Mouse (Mus musculus): ENCODE results near the gene Eif4e2. TPM values are rescaled to one million over a fixed set of nuclear protein-coding genes. Genes with fewer than 3 reads are reported as not detected.

Gene Eif4e2
- polyA plus RNA-seq, 1 experiment from 2014 or later: 73.3 TPM

DNA sequence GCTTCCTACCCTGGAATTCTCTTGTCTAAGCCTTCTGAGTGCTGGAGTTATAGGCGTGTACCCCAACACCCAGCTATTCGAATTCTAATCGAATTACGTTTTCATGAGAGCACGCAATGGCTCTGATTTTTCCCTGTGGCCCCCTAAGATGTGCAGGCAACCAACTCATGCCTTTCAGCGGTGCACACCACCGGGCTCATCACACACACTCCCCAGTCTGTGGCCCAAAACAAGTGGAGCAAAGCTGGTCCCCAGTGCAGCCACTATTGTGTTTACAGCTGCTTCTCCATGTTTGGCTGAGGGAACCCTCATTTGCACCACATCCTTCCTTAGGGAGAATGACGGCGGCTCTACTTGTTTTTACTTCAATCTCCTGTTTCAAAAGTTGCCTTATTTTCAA lies 49.5 kb downstream of the Eif4e2 start:
- Histone ChIP-seq H3K9me3 (replicated peaks) (no peaks in the 10 kb centered on the region), H3K4me2 (no peak overlapping the region)

DNA sequence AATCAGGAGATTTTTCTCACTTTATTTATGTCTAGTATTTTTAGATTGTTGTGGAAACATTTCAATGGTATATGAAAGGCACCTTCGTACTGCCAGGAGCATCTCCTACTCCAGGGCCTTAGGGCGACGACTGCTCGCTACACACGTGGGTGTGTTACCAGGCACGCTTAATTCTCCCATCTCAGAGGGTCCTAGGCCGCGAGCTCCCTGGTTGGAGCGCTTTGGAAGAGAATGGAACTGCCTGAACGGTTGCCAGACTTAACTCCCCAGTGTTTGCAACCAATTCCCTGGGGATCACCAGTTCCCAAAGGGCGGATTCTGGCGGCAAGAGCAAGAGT lies 50.1 kb downstream of the Eif4e2 start:
- ATAC-seq (ENCODE audit: insufficient read depth): no peak
- Histone ChIP-seq H3K4me3 (replicated peaks) (peak overlapping the region; percentile 40), H3K4me1 (replicated peaks) (peaks cover 18% of the 10 kb centered on the region), H3K36me3 (replicated peaks) (no peaks in the 10 kb centered on the region), H3K9ac (no peak overlapping the region), H3K27me3 (peaks cover 97% of the 10 kb centered on the region), H3K27ac (replicated peaks) (no peak overlapping the region), H3K9me3 (replicated peaks) (no peaks in the 10 kb centered on the region), H3K4me2 (peak overlapping the region; percentile 65)
- 5% methylated on average over 12 of the region's 12 CpGs for WGBS (ENCODE audit: insufficient replicate concordance)

More for the DNA sequence above, 49.5 kb downstream of the Eif4e2 start:
- H3K36me3 ChIP-seq (replicated peaks): no peaks in the 10 kb centered on the region
- WGBS (ENCODE audit: insufficient replicate concordance): 6% methylated on average over 9 of the region's 9 CpGs
- H3K4me3 ChIP-seq (replicated peaks): no peak overlapping the region
- peaks cover 18% of the 10 kb centered on the region for H3K4me1 ChIP-seq (replicated peaks)
- no peak overlapping the region for H3K27ac ChIP-seq (replicated peaks)
- H3K27me3 ChIP-seq: peaks cover 97% of the 10 kb centered on the region
- no peak overlapping the region for H3K9ac ChIP-seq
- no peak for ATAC-seq (ENCODE audit: insufficient read depth)

DNA sequence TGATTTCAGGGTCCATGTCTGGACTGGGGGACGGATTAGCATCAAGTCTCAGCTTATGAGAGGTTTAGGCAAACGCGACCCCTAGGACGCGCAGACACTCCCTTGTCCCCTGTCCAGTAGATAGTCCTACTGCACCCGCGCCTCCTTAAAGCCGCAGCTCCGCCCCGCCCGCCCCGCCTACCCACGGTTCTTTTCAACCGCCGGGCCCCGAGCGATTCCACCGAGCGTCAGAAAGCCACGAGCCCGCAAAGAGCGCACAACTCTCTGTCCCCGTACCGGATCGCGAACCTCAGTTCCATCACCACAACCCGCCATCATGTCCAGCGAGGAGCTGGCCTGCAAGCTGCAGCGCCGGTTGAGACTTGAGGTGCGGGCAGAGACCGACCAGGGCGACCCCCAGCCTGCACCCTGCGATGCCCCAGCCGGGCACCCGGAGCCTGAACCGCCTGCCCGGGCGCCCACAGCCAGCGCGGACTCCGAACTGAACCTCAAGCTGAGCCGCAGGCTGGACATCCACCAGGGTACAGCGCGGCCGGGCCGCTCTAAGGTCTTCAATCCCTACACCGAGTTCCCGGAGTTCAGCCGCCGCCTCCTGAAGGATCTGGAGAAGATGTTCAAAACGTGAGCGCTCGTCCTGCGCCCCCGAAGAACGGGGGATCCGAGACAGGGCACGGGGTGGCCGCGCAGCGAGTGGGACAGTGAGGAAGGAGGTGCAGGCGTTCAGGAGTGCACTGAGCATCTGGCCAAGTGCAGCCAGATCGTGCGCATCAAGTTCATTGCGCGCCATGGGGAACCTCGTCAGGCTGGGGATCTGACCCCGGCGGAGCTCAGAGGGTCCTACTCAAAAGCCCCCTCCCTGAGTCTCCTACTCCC lies 50.7 kb downstream of the Eif4e2 start, which contains the start of gene Efhd1:
TSS of gene Efhd1 (plus strand) at position 230 of the 873 bp plus-strand sequence.
- Histone ChIP-seq H3K9me3 (replicated peaks) (no peaks in the 10 kb centered on the region), H3K36me3 (replicated peaks) (no peaks in the 10 kb centered on the region), H3K27ac (replicated peaks) (no peak within 1 kb of the TSS), H3K27me3 (peaks cover 92% of the 10 kb centered on the region), H3K9ac (no peak within 1 kb of the TSS), H3K4me3 (replicated peaks) (peak within 1 kb of the TSS; percentile 40), H3K4me1 (replicated peaks) (peaks cover 18% of the 10 kb centered on the region), H3K4me2 (peak within 1 kb of the TSS; percentile 65)
- no peak for ATAC-seq (ENCODE audit: insufficient read depth)
- under 1% methylated on average over 70 of the region's 70 CpGs for WGBS (ENCODE audit: insufficient replicate concordance)

DNA sequence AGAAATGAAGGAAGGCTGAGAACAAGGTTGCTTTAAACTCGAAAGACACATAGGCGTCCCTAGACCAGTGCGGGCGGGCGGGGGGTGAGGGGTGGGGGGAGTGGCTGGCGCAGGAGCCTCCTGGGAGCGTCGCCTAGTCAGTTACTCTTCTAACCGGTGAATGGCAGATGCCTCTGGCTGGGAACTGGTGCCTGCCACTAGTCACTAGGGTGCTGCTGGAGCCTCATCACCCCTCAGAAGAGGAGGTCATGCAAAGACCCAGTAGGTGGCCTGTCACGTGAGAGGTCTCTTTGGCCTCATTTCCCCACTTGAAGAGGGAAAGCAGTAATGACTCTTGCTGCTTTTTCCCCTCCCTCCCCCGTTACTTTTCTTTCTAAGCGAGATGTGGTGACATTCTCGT lies 51.5 kb downstream of the Eif4e2 start:
- 2% methylated on average over 13 of the region's 13 CpGs for WGBS (ENCODE audit: insufficient replicate concordance)
- no peak overlapping the region for H3K27ac ChIP-seq (replicated peaks)
- no peak overlapping the region for H3K4me3 ChIP-seq (replicated peaks)
- ATAC-seq (ENCODE audit: insufficient read depth): no peak
- no peak overlapping the region for H3K9ac ChIP-seq
- peaks cover 18% of the 10 kb centered on the region for H3K4me1 ChIP-seq (replicated peaks)
- H3K4me2 ChIP-seq: peak overlapping the region; percentile 65
- peaks cover 83% of the 10 kb centered on the region for H3K27me3 ChIP-seq
- no peaks in the 10 kb centered on the region for H3K36me3 ChIP-seq (replicated peaks)
- no peaks in the 10 kb centered on the region for H3K9me3 ChIP-seq (replicated peaks)

DNA sequence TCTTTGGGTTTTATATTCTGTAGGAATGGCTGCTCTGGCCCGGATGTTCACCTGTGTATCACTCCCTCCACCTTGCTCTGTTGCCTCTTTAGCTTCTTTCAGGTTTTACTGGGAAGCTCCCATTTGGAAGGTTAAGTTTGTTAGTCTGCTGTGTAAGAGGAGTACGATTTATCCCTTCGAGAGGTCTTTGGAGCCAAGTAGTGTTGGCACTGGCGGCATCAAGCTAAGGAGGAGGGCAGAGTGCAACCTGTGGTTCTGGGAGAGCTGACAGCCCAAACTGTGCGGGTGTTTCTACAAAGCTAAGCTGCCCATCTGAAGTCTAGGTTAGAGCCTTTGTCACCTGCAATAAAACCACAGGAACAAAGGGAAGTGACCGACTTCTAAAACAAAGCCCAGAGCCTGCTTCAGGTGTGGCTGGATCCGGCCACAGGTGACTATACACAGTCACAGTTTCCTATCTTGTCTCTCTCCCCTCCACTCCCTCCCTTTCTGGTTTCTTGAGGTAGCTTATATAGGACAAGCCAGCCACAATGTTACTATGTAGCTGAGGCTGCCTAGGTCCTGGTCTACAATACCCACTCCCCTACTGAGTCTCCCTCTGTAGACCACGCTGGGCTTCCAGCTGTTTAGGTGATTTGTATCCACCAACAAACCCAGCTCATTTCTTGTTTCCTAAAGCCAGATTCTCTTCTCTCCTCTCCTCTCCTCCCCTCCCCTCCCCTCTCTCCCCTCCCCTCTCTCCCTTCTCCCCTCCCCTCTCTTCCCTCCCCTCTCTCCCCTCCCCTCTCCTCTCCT lies 52.8 kb downstream of the Eif4e2 start:
- Histone ChIP-seq H3K27me3 (peaks cover 70% of the 10 kb centered on the region), H3K36me3 (replicated peaks) (no peaks in the 10 kb centered on the region), H3K27ac (replicated peaks) (no peak overlapping the region), H3K4me2 (no peak overlapping the region), H3K4me1 (replicated peaks) (peaks cover 18% of the 10 kb centered on the region), H3K9me3 (replicated peaks) (no peaks in the 10 kb centered on the region), H3K9ac (no peak overlapping the region), H3K4me3 (replicated peaks) (no peak overlapping the region)
- ATAC-seq (ENCODE audit: insufficient read depth): no peak
- 21% methylated on average over 8 of the region's 8 CpGs for WGBS (ENCODE audit: insufficient replicate concordance)

DNA sequence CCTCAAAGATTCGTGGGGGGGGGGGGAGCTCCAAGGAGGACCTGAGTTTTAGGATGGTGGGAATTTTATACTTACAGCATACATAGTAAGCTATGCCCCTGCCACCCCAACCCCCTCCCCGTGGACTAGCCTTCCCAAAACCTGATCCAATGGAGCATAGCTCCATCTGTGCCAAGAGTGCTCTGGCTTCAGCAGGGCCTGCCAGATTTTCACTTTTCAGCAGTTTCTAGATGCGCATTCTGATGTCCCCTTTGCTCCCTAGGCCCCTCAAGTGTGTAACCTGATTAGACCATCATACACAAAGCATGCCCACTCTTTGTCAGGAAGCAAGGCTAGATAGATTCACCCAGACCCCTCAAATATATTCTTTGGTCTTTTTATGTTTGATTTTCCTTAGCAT lies 56.5 kb downstream of the Eif4e2 start:
- Histone ChIP-seq H3K9ac (no peak overlapping the region), H3K9me3 (replicated peaks) (no peaks in the 10 kb centered on the region), H3K4me2 (no peak overlapping the region), H3K27me3 (peaks cover 33% of the 10 kb centered on the region), H3K4me1 (replicated peaks) (0 out of 2 replicates have a peak, but pooled peaks cover 5% of the 10 kb centered on the region), H3K4me3 (replicated peaks) (no peak overlapping the region), H3K36me3 (replicated peaks) (no peaks in the 10 kb centered on the region), H3K27ac (replicated peaks) (no peak overlapping the region)
- WGBS (ENCODE audit: insufficient replicate concordance): 34% methylated on average over 3 of the region's 3 CpGs
- no peak for ATAC-seq (ENCODE audit: insufficient read depth)

DNA sequence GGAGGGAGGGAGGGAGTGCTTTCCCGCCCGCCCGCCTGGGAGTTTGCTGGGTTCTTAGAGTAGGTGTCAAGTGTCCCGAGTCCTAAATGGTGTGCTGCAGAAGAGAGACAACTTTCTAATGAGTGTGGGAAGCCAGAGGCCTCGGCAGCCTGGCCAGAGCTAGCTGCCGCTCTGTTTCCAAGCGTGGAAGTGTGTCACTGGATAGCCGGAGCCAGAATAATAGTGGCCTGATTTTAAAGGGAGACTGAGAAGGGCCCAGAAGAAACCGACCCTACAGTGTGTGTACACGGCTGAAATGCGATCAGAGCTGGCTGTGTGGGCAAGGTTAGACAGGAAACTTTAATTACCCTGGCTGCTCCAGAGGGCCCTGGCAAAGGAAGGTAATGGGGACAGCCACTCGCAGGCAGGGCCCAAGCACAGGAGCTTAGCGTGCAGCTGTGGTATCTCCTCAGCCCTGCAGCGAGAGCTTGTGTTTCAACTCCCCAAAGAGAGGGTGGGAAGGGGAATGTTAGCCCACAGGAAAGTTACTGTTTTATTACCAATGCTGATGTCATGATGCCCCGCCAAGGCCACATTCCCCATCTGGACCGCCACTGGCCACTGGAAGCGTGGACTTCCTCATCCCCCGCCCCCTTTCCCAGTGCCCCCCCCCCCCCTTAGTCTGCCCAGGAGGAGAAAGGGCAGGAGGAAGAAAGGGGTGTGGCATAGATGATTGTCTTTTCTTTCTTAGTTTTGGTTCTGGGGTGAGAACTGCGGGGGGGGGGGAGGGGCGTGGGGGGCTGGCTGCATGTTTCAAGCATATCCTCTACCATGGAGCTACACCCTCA lies 57.1 kb downstream of the Eif4e2 start:
- H3K9me3 ChIP-seq (replicated peaks): no peaks in the 10 kb centered on the region
- 31% methylated on average over 20 of the region's 20 CpGs for WGBS (ENCODE audit: insufficient replicate concordance)
- no peak overlapping the region for H3K9ac ChIP-seq
- H3K27me3 ChIP-seq: peaks cover 27% of the 10 kb centered on the region
- H3K4me2 ChIP-seq: no peak overlapping the region
- no peak for ATAC-seq (ENCODE audit: insufficient read depth)
- no peaks in the 10 kb centered on the region for H3K4me1 ChIP-seq (replicated peaks)
- H3K27ac ChIP-seq (replicated peaks): no peak overlapping the region
- H3K4me3 ChIP-seq (replicated peaks): no peak overlapping the region
- H3K36me3 ChIP-seq (replicated peaks): no peaks in the 10 kb centered on the region

DNA sequence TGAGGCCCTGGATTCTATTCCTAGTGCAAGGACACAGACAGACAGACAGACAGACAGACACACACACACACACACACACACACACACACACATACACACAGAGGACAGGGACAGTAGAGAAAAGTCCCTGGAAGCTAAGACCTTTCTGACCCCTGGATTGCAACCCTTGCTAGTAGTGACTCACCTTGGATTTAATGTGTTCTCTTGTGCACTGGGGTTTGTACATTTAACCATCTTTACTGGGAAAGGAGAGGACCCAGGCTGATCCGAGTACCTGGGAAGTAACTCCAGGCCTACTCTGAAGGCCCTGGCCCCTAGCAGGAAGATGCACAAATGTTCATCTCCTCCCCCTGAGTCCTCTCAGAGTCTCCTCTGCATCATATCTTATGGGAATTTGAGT lies 57.9 kb downstream of the Eif4e2 start:
- no peak overlapping the region for H3K27ac ChIP-seq (replicated peaks)
- no peak overlapping the region for H3K4me2 ChIP-seq
- H3K27me3 ChIP-seq: peaks cover 19% of the 10 kb centered on the region
- 48% methylated on average over 1 of the region's 1 CpGs for WGBS (ENCODE audit: insufficient replicate concordance)
- no peaks in the 10 kb centered on the region for H3K9me3 ChIP-seq (replicated peaks)
- H3K36me3 ChIP-seq (replicated peaks): no peaks in the 10 kb centered on the region
- ATAC-seq (ENCODE audit: insufficient read depth): no peak
- no peak overlapping the region for H3K9ac ChIP-seq
- H3K4me3 ChIP-seq (replicated peaks): no peak overlapping the region
- no peaks in the 10 kb centered on the region for H3K4me1 ChIP-seq (replicated peaks)

DNA sequence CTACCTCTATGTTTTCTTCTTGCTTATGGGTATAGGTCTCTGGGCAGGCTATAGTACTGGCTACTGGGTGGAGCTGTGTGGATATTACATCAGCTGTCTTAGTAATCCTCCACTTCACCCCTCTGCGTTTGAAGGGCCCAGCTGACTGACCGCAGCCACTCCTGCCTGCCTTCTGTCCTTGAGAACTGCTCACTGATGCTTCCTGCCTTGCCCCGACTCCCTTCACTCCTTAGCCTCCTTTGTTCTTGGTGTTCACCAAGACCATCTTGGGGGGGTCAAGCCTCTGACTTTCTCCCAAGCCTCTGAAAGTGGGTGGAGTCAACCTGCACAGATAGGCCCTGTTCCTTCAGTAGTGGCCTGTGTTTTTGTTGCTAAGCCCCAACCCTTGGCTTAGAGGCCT lies 58.7 kb downstream of the Eif4e2 start:
- H3K9me3 ChIP-seq (replicated peaks): no peaks in the 10 kb centered on the region
- no peak overlapping the region for H3K27ac ChIP-seq (replicated peaks)
- peaks cover 14% of the 10 kb centered on the region for H3K27me3 ChIP-seq
- WGBS (ENCODE audit: insufficient replicate concordance): 48% methylated on average over 3 of the region's 3 CpGs
- no peak overlapping the region for H3K9ac ChIP-seq
- no peak overlapping the region for H3K4me2 ChIP-seq
- H3K4me1 ChIP-seq (replicated peaks): no peaks in the 10 kb centered on the region
- no peaks in the 10 kb centered on the region for H3K36me3 ChIP-seq (replicated peaks)
- H3K4me3 ChIP-seq (replicated peaks): no peak overlapping the region
- ATAC-seq (ENCODE audit: insufficient read depth): no peak

DNA sequence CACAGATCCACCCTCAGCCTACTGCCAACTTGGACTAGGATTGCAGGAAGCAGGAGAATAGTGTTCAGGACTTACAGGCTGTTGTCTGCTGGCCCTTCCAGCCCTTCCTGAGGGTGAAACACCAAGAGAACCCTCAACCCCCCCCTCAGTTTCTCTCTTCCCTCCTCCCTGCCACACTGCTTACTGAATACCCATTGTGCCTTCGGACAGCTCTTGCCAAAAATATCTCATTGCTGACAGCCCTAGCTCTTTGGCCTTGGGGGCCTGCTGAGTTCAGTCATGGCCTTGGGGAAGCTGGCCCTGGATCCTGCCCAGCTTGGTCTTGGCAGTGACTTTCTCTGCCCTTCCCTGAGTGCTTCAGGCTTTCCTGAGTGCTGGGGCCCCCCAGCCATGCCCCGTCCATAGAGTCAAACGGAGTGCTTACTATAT lies 59.8 kb downstream of the Eif4e2 start:
- Histone ChIP-seq H3K27ac (replicated peaks) (no peak overlapping the region), H3K9me3 (replicated peaks) (no peaks in the 10 kb centered on the region), H3K36me3 (replicated peaks) (no peaks in the 10 kb centered on the region), H3K9ac (no peak overlapping the region), H3K4me3 (replicated peaks) (no peak overlapping the region), H3K4me2 (no peak overlapping the region), H3K27me3 (peaks cover 3% of the 10 kb centered on the region), H3K4me1 (replicated peaks) (no peaks in the 10 kb centered on the region)
- ATAC-seq (ENCODE audit: insufficient read depth): no peak
- WGBS (ENCODE audit: insufficient replicate concordance): 56% methylated on average over 3 of the region's 3 CpGs

DNA sequence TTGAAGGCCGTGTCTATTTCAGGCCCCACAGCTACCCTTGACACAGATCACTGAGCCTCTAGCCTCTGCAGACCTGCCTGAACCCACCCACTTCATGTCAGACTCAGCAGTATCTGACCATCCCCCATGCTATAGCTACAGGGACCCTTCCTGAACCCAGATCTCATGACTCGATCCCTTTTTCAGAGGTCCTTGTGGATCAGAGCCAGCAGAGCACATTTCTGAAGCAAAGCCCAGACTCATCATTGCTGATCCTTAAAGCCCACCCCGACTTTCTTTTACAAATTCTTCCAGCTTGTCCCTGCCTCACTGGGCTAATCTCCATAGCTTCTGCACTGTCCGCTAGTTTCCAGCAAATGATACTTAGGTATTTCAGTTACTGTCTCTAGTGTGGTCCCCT lies 60.4 kb downstream of the Eif4e2 start:
- Histone ChIP-seq H3K4me1 (replicated peaks) (no peaks in the 10 kb centered on the region), H3K9me3 (replicated peaks) (no peaks in the 10 kb centered on the region), H3K9ac (no peak overlapping the region), H3K4me2 (no peak overlapping the region), H3K27ac (replicated peaks) (no peak overlapping the region), H3K36me3 (replicated peaks) (no peaks in the 10 kb centered on the region), H3K27me3 (no peaks in the 10 kb centered on the region; the same call in 1 of the 2 replicates), H3K4me3 (replicated peaks) (no peak overlapping the region)
- no peak for ATAC-seq (ENCODE audit: insufficient read depth)
- 57% methylated on average over 4 of the region's 4 CpGs for WGBS (ENCODE audit: insufficient replicate concordance)

All from liver, embryonic 15.5 days (tissue).